Mouse (Mus musculus) stomach, postnatal 0 days (tissue): ENCODE results near the gene Rasgrf1. TPM values are rescaled to one million over a fixed set of nuclear protein-coding genes. Genes with fewer than 3 reads are reported as not detected.

ENCODE experiments used
- ATAC-seq: fragments of 200-750 bp; cut with Nextera tagmentation; 2 replicates; pipeline ENCODE4 v1.8.0; 2017; ENCODE audit not compliant: low FRiP score, low TSS enrichment
- DNase-seq: peaks from one replicate; pipeline ENCODE4 v3.0.0-alpha.2; 2016; ENCODE audit warnings: low spot score
- H3K27ac ChIP-seq: fragments of 300-500 bp; sonication (generic); replicated peaks from 2 replicates; pipeline ENCODE4 v1.5.1; 2014; ENCODE audit warnings: mild to moderate bottlenecking, control low read depth
- H3K27me3 ChIP-seq: fragments of 300-500 bp; sonication (generic); 2 replicates; pipeline ENCODE4 v1.6.1; 2014; ENCODE audit warnings: low read length; ENCODE audit not compliant: control insufficient read depth, insufficient read depth
- H3K36me3 ChIP-seq: fragments of 300-500 bp; sonication (generic); 2 replicates; pipeline ENCODE4 v1.6.1; 2014; ENCODE audit warnings: low read length, mixed read lengths; ENCODE audit not compliant: control insufficient read depth, insufficient read depth
- H3K4me1 ChIP-seq: fragments of 300-500 bp; sonication (generic); replicated peaks from 2 replicates; pipeline ENCODE4 v1.6.1; 2014; ENCODE audit warnings: antibody characterized with exemption; ENCODE audit not compliant: control insufficient read depth, insufficient read depth
- H3K4me2 ChIP-seq: fragments of 300-500 bp; sonication (generic); replicated peaks from 2 replicates; pipeline ENCODE4 v1.6.1; 2014; ENCODE audit warnings: low read depth, mild to moderate bottlenecking, control low read depth, moderate library complexity
- H3K4me3 ChIP-seq: fragments of 300-500 bp; sonication (generic); 2 replicates; pipeline ENCODE4 v1.5.1; 2014; ENCODE audit warnings: low read depth, low read length, control low read depth
- H3K9ac ChIP-seq: fragments of 300-500 bp; sonication (generic); 2 replicates; pipeline ENCODE4 v1.6.1; 2014; ENCODE audit warnings: mild to moderate bottlenecking, low read length, control low read depth, mixed read lengths
- H3K9me3 ChIP-seq: fragments of 300-500 bp; sonication (generic); 2 replicates; pipeline ENCODE4 v1.6.1; 2016; ENCODE audit warnings: low read length; ENCODE audit not compliant: control insufficient read depth
- CTCF ChIP-seq: IDR thresholded peaks from 2 replicates; pipeline ENCODE4 v1.5.1; 2016; ENCODE audit warnings: antibody characterized with exemption, low read depth, mild to moderate bottlenecking, moderate library complexity
- EP300 ChIP-seq: optimal IDR thresholded peaks from 2 replicates; pipeline ENCODE3; 2016; ENCODE audit warnings: antibody characterized with exemption
- WGBS: fragments of 180-500 bp; shearing (Covaris S2); extraction: QIAGEN DNeasy Blood & Tissue Kit; methylation state at CpG from one replicate; pipeline ENCODE4 v1.1.7; 2014; 5-methylcytosine and 5-hydroxymethylcytosine counted together
- polyA plus RNA-seq: library from polyadenylated mRNA; unstranded; fragments of >200 nt; fragmentation: Nextera tagmentation; extraction: Ambion mirVana; gene quantifications from 2 replicates; pipeline ENCODE4 v1.2.1, GENCODE M21; 2015

Rasgrf1 gene
- polyA plus RNA-seq, 1 experiment from 2014 or later = 0.13 TPM

- DNase-seq (peak; percentile 20), ATAC-seq (no peak)
- WGBS = 2% methylated on average over 26 of the region's 26 CpGs
Observed at GRCm38 (mm10) chr9:89910011-89910400, 298 bp downstream of the Rasgrf1 start.

GRCm38 (mm10) chr9:89910741-89911444 is 1.2 kb downstream of the Rasgrf1 start:
- peaks cover 26% of the 10 kb centered on the region; the same call in 1 of the 2 replicates for H3K27me3 ChIP-seq
- H3K27ac ChIP-seq = no peak overlapping the region
- DNase-seq (peak; percentile 16), ATAC-seq (no peak)
- no peak overlapping the region for H3K9ac ChIP-seq
- 0 out of 2 replicates have a peak overlapping the region, but pooled peaks have one; percentile 5 for H3K4me2 ChIP-seq
- H3K4me3 ChIP-seq = peak overlapping the region; percentile 8
- no peaks in the 10 kb centered on the region for H3K36me3 ChIP-seq
- 0 out of 2 replicates have a peak, but pooled peaks cover 7% of the 10 kb centered on the region for H3K4me1 ChIP-seq
- no peaks in the 10 kb centered on the region for H3K9me3 ChIP-seq
- 2% methylated on average over 34 of the region's 34 CpGs for WGBS
- TF ChIP-seq CTCF = no peak
- no peak for TF ChIP-seq EP300

More at GRCm38 (mm10) chr9:89910011-89910400, 298 bp downstream of the Rasgrf1 start:
- no peaks in the 10 kb centered on the region for H3K9me3 ChIP-seq
- peak overlapping the region; percentile 46 for H3K4me3 ChIP-seq
- no peaks in the 10 kb centered on the region for H3K36me3 ChIP-seq
- H3K27me3 ChIP-seq = peaks cover 26% of the 10 kb centered on the region; the same call in 1 of the 2 replicates
- TF ChIP-seq CTCF (no peak), EP300 (no peak)
- peak overlapping the region; percentile 83 for H3K4me2 ChIP-seq
- no peak overlapping the region for H3K27ac ChIP-seq
- 0 out of 2 replicates have a peak, but pooled peaks cover 7% of the 10 kb centered on the region for H3K4me1 ChIP-seq
- no peak overlapping the region for H3K9ac ChIP-seq

GRCm38 (mm10) chr9:89911891-89912549 is 2.3 kb downstream of the Rasgrf1 start:
- H3K4me3 ChIP-seq = no peak overlapping the region
- H3K4me1 ChIP-seq = 0 out of 2 replicates have a peak, but pooled peaks cover 7% of the 10 kb centered on the region
- ATAC-seq = no peak
- H3K9ac ChIP-seq = no peak overlapping the region
- 70% methylated on average over 5 of the region's 5 CpGs for WGBS
- H3K36me3 ChIP-seq = no peaks in the 10 kb centered on the region
- DNase-seq = no peak
- no peak overlapping the region for H3K4me2 ChIP-seq
- TF ChIP-seq CTCF (no peak), EP300 (no peak)
- H3K27ac ChIP-seq = no peak overlapping the region
- H3K27me3 ChIP-seq = peaks cover 26% of the 10 kb centered on the region; the same call in 1 of the 2 replicates
- H3K9me3 ChIP-seq = no peaks in the 10 kb centered on the region

- Histone ChIP-seq H3K4me2 (no peak overlapping the region), H3K9ac (no peak overlapping the region), H3K4me3 (no peak overlapping the region), H3K27me3 (peaks cover 26% of the 10 kb centered on the region; the same call in 1 of the 2 replicates), H3K27ac (no peak overlapping the region), H3K4me1 (0 out of 2 replicates have a peak, but pooled peaks cover 7% of the 10 kb centered on the region), H3K36me3 (no peaks in the 10 kb centered on the region), H3K9me3 (no peaks in the 10 kb centered on the region)
- ATAC-seq (peak; percentile 38; the same call in 1 of the 2 replicates), DNase-seq (peak; percentile 14)
- WGBS = 27% methylated on average over 4 of the region's 4 CpGs
- TF ChIP-seq CTCF (no peak), EP300 (no peak)
Observed at GRCm38 (mm10) chr9:89913135-89913534, 3.4 kb downstream of the Rasgrf1 start.

- H3K4me2 ChIP-seq = no peak overlapping the region
- TF ChIP-seq EP300 = no peak
- TF ChIP-seq CTCF = no peak
- no peaks in the 10 kb centered on the region for H3K36me3 ChIP-seq
- ATAC-seq (no peak), DNase-seq (no peak)
- no peak overlapping the region for H3K4me3 ChIP-seq
- WGBS = 89% methylated on average over 7 of the region's 7 CpGs
- no peaks in the 10 kb centered on the region for H3K9me3 ChIP-seq
- no peak overlapping the region for H3K9ac ChIP-seq
- H3K27ac ChIP-seq = no peak overlapping the region
- no peaks in the 10 kb centered on the region for H3K4me1 ChIP-seq
- peaks cover 5% of the 10 kb centered on the region; the same call in 1 of the 2 replicates for H3K27me3 ChIP-seq
Observed at GRCm38 (mm10) chr9:89916471-89916870, 6.8 kb downstream of the Rasgrf1 start.
